Mouse (Mus musculus) olfactory bulb, adult 2 months (tissue): ENCODE data around the gene Cherp. TPM values are rescaled to one million over a fixed set of nuclear protein-coding genes. Genes with fewer than 3 reads are reported as not detected.

ENCODE experiments used
- H3K27ac ChIP-seq: fragments of 200-500 bp; 2 replicates; pipeline ENCODE4 v1.5.1; 2012; ENCODE audit warnings: low read depth, low read length; ENCODE audit not compliant: insufficient read depth
- H3K4me1 ChIP-seq: fragments of 200-500 bp; 2 replicates; pipeline ENCODE4 v1.6.1; 2012; ENCODE audit warnings: low read length; ENCODE audit not compliant: control insufficient read depth, insufficient read depth
- H3K4me3 ChIP-seq: fragments of 200-500 bp; 2 replicates; pipeline ENCODE4 v1.5.1; 2012; ENCODE audit warnings: mild to moderate bottlenecking, low read depth, low read length, moderate library complexity; ENCODE audit not compliant: insufficient read depth
- CTCF ChIP-seq: fragments of 200-500 bp; IDR thresholded peaks from 2 replicates; pipeline ENCODE4 v1.5.1; 2012; ENCODE audit warnings: low read depth, mild to moderate bottlenecking, low read length, moderate library complexity; ENCODE audit not compliant: insufficient read depth
- POLR2A ChIP-seq: fragments of 200-500 bp; IDR thresholded peaks from 2 replicates; pipeline ENCODE4 v1.6.1; 2012; ENCODE audit warnings: mild to moderate bottlenecking, low read depth, low read length, moderate library complexity; ENCODE audit not compliant: insufficient read depth
- WGBS: fragments of 180-500 bp; shearing (Covaris S2); methylation state at CpG from one replicate; pipeline ENCODE4 v1.1.7; 2018; 5-methylcytosine and 5-hydroxymethylcytosine counted together
- polyA plus RNA-seq: library from polyadenylated mRNA; stranded (reverse); fragments of >200 nt; gene quantifications from 2 replicates; pipeline ENCODE4 v1.2.4, GENCODE M21; 2012; ENCODE audit warnings: low replicate concordance; ENCODE audit not compliant: missing spikeins, insufficient read depth, insufficient read length

The Cherp gene
- polyA plus RNA-seq, 1 experiment = not detected

DNA sequence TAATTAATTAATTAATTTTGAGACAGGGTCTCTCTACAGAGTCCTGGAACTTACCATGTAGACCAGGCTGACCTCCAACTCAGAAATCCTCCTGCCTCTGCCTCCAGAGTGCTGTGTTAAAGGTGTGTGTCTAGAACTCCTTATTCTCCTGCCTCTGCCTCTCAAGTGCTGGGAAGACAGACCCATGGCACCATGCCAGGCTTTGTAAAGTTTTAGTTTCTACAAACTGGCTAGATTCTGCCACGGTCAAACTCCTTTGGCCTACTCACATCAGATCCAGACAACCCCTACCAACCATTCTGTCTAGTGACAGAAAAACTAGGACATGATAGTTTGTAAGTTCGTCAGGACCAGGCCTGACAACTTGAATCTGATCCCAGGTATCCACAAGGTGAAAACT lies 16.0 kb upstream of the Cherp start:
- H3K27ac ChIP-seq = no peak overlapping the region
- WGBS = 70% methylated on average over 2 of the region's 2 CpGs
- TF ChIP-seq POLR2A (no peak), CTCF (no peak)

DNA sequence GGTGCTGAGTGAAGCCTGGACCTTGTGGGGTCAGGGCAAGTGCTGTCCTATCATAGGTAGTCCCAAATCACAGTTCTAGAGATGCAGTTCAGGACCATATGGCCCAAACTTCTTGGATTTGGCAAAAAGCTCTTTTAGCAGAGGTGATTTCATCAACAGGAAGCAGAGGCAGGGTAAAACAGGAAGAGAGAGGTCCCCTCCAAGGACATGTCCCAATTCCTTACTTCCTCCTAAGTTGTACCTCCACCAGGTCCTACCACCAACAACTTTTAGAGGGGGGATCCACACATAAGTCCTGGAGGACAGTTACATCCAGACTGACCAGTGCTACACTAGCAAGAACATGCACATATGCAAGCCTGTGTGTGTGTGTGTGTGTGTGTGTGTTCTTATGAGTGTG lies 12.0 kb upstream of the Cherp start:
- Histone ChIP-seq H3K4me1 (peaks cover 9% of the 10 kb centered on the region), H3K4me3 (no peak overlapping the region), H3K27ac (no peak overlapping the region)
- TF ChIP-seq CTCF (no peak), POLR2A (no peak)

More for the DNA sequence above, 16.0 kb upstream of the Cherp start:
- Histone ChIP-seq H3K4me1 (peaks cover 9% of the 10 kb centered on the region), H3K4me3 (no peak overlapping the region)

DNA sequence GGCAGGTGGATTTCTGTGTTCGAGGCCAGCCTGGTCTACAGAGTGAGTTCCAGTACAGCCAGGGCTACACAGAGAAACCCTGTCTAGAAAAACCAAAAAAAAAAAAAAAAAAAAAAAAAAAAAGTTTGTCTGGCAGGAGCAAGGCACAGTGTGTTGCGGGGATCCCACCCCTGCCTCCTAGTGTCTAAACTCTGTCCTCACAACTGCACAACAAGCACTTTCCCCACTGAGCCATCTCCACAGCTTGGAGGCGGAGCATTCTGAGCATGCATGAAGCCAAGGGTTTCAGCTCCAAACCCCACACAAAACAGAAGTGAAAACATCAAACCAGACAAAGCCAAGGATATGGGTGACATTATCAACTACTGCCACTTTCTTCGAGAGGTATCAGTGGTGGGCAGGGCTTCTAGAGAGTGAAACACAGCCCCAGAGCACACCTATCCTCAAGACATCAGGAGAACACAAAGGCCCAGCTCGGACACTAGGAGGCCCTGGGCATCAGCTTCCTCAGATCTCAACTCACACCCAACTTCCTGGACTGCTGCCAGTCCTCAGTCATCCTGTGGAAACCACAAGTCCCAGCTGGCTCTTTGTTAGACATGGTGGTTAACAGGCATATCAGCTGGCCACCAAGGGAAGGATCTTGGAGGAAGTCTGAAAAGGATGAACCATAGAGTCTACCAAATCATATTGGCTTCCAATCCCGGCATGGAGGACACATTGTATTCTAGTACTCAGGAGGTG lies 10.6 kb upstream of the Cherp start:
- 79% methylated on average over 6 of the region's 6 CpGs for WGBS
- TF ChIP-seq CTCF (no peak), POLR2A (no peak)
- H3K4me3 ChIP-seq = no peak overlapping the region
- H3K27ac ChIP-seq = no peak overlapping the region
- peaks cover 5% of the 10 kb centered on the region for H3K4me1 ChIP-seq

DNA sequence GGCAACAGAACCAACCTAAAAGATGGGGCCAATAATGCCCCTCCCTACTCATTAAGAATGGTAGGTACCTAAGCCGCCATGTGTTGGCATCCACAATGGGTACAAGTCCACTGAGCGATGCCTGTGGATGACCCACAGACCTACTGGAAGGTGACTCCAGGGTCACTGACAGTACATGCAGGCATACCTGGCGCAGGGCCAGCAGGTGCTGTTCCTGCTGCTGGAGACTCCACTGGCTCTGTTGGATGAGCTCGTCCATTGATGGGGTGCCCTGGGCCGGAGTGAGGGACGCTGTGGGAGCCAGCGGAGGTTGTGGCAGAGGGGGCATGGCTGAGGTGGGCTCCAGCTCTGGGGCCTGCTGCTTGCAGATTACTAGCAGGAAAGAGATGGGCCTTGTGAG lies 4.3 kb downstream of the Cherp start:
- WGBS = 90% methylated on average over 7 of the region's 7 CpGs
- no peak overlapping the region for H3K27ac ChIP-seq
- no peak overlapping the region for H3K4me3 ChIP-seq
- H3K4me1 ChIP-seq = peaks cover 4% of the 10 kb centered on the region; the same call in 1 of the 2 replicates
- TF ChIP-seq POLR2A (no peak), CTCF (no peak)

GRCm38 (mm10) chr8:72469984-72470383 lies 5.0 kb downstream of the Cherp start:
- Histone ChIP-seq H3K4me3 (no peak overlapping the region), H3K4me1 (peaks cover 4% of the 10 kb centered on the region; the same call in 1 of the 2 replicates), H3K27ac (no peak overlapping the region)
- 96% methylated on average over 8 of the region's 8 CpGs for WGBS
- TF ChIP-seq POLR2A (no peak), CTCF (no peak)

DNA sequence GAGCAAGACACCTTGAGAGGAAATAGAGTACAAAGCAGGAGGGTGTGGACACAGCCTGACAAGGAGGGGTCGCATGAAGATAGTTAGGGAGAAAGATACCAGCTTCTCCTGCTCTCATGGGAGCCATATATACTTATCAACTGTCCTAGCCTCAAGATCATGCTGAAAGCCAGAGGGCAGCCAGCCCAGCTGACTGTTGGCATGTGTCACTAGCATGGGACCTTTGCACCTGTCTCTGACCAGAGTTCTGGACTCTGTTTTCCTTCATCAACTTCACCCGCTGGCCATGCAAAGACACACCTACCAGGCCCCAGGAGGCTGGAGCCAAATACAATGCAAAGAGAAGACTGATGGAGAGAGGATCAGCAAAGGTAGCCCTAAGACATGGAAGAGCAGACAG lies 5.8 kb downstream of the Cherp start:
- WGBS = 88% methylated on average over 2 of the region's 2 CpGs
- Histone ChIP-seq H3K4me3 (no peak overlapping the region), H3K4me1 (peaks cover 4% of the 10 kb centered on the region; the same call in 1 of the 2 replicates), H3K27ac (no peak overlapping the region)
- TF ChIP-seq POLR2A (no peak), CTCF (no peak)

DNA sequence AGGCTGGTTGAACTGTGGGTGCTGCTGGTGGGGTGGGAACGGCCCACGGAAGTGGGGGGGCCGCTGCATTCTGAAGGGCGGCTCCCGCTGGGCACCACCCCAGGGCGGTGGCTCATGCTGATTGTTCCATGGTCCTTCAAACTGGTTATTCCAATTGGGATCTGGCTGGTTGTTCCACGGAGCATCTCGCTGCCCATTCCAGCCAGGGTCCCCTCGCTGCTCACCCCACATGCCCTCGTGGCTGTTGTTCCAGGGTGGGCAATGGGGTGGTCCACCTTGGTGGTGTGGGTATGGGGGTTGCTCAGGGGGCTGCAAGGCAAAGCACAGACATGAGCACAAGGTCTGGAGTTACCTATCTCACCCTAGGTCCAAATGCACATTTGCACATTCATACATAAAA lies 10.8 kb downstream of the Cherp start:
- TF ChIP-seq CTCF (no peak), POLR2A (no peak)
- WGBS = 92% methylated on average over 10 of the region's 10 CpGs
- H3K4me3 ChIP-seq = no peak overlapping the region
- H3K4me1 ChIP-seq = no peaks in the 10 kb centered on the region
- no peak overlapping the region for H3K27ac ChIP-seq

GRCm38 (mm10) chr8:72459881-72460533 lies 15.0 kb downstream of the Cherp start:
- TF ChIP-seq POLR2A = no peak
- no peak for TF ChIP-seq CTCF
- WGBS = 92% methylated on average over 4 of the region's 4 CpGs
- Histone ChIP-seq H3K27ac (no peak overlapping the region), H3K4me3 (no peak overlapping the region), H3K4me1 (no peaks in the 10 kb centered on the region)

- TF ChIP-seq POLR2A (no peak), CTCF (no peak)
- Histone ChIP-seq H3K27ac (no peak overlapping the region), H3K4me3 (no peak overlapping the region), H3K4me1 (no peaks in the 10 kb centered on the region)
- WGBS = 88% methylated on average over 6 of the region's 6 CpGs
Observed at GRCm38 (mm10) chr8:72458457-72458856, 16.6 kb downstream of the Cherp start.

GRCm38 (mm10) chr8:72457806-72458205 lies 17.2 kb downstream of the Cherp start:
- no peak for TF ChIP-seq CTCF
- 87% methylated on average over 3 of the region's 3 CpGs for WGBS
- no peak overlapping the region for H3K27ac ChIP-seq
- no peak overlapping the region for H3K4me3 ChIP-seq
- no peaks in the 10 kb centered on the region for H3K4me1 ChIP-seq
